Mouse (Mus musculus) ES-Bruce4 (cell line): ENCODE measurements around the gene Rab23. TPM values are rescaled to one million over a fixed set of nuclear protein-coding genes. Genes with fewer than 3 reads are reported as not detected.
A peak's percentile ranks its signal among the peaks of the same experiment; 100 is the strongest.

ENCODE experiments used
- H3K27ac ChIP-seq: 2 replicates; pipeline ENCODE4 v1.5.1; 2012; ENCODE audit warnings: low read length, inconsistent platforms; ENCODE audit not compliant: insufficient read depth
- H3K27me3 ChIP-seq: 2 replicates; pipeline ENCODE4 v1.6.1; 2012; ENCODE audit warnings: mild to moderate bottlenecking, low read length, inconsistent platforms; ENCODE audit not compliant: control insufficient read depth, poor library complexity, insufficient read depth, severe bottlenecking
- H3K36me3 ChIP-seq: 2 replicates; pipeline ENCODE4 v1.6.1; 2012; ENCODE audit warnings: inconsistent platforms, mild to moderate bottlenecking, low read length, moderate library complexity; ENCODE audit not compliant: control insufficient read depth, poor library complexity, insufficient read depth, severe bottlenecking
- H3K4me1 ChIP-seq: one replicate; pipeline ENCODE4 v1.8.1; 2011; ENCODE audit warnings: low read length; ENCODE audit not compliant: control insufficient read depth, insufficient read depth
- H3K4me3 ChIP-seq: 2 replicates; pipeline ENCODE4 v1.5.1; 2011; ENCODE audit warnings: low read depth, mild to moderate bottlenecking, low read length
- H3K9ac ChIP-seq: 2 replicates; pipeline ENCODE4 v1.6.1; 2012; ENCODE audit warnings: low read depth, mild to moderate bottlenecking, inconsistent platforms; ENCODE audit not compliant: poor library complexity, severe bottlenecking
- H3K9me3 ChIP-seq: replicated peaks from 2 replicates; pipeline ENCODE4 v1.6.1; 2012; ENCODE audit warnings: mild to moderate bottlenecking, low read length, inconsistent platforms; ENCODE audit not compliant: control insufficient read depth, poor library complexity, insufficient read depth, severe bottlenecking
- CTCF ChIP-seq: IDR thresholded peaks from one replicate; pipeline ENCODE4 v1.8.1; 2011; ENCODE audit warnings: low read depth, low read length
- EP300 ChIP-seq: IDR thresholded peaks from 2 replicates; pipeline ENCODE4 v1.6.1; 2011; ENCODE audit warnings: low read depth, low read length; ENCODE audit not compliant: insufficient read depth
- POLR2A ChIP-seq: IDR thresholded peaks from one replicate; pipeline ENCODE4 v1.8.1; 2011; ENCODE audit warnings: low read length; ENCODE audit not compliant: insufficient read depth
- polyA plus RNA-seq: library from polyadenylated mRNA; stranded (reverse); fragments of >200 nt; gene quantifications from 2 replicates; pipeline ENCODE4 v1.2.4, GENCODE M21; 2011; ENCODE audit warnings: low read depth; ENCODE audit not compliant: missing spikeins, insufficient read depth, insufficient read length

The Rab23 gene
- polyA plus RNA-seq, 1 experiment, result 43.6 TPM

- TF ChIP-seq CTCF (no peak), EP300 (no peak), POLR2A (no peak)
- Histone ChIP-seq H3K36me3 (peaks cover 10% of the 10 kb centered on the region), H3K9ac (no peak overlapping the region), H3K9me3 (no peaks in the 10 kb centered on the region), H3K27me3 (no peaks in the 10 kb centered on the region), H3K27ac (no peak overlapping the region), H3K4me1 (no peaks in the 10 kb centered on the region), H3K4me3 (no peak overlapping the region)
These were observed 2.1 kb upstream of the Rab23 start for GRCm38 (mm10) chr1:33717636-33718035.

DNA sequence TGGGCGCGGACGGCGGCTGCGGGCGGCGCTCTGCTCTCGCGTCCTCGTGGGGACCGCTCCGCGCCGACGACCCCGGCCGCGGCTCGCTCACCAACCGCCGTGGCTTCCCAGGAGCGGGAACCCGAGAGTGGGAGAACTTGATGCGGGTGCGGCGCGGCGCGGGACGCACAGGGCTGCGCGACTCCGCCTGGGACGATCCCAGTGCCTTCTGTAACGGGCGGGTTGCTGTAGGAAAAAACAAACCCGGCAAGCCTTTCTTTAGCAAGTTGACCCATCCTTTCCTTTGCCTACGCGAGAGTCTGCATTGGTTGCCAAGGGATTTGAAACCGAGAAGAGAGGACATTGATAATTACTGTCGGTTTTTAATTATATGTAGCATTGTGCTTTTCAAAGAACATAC is 544 bp downstream of the Rab23 start:
- TF ChIP-seq CTCF (no peak), POLR2A (no peak), EP300 (no peak)

DNA sequence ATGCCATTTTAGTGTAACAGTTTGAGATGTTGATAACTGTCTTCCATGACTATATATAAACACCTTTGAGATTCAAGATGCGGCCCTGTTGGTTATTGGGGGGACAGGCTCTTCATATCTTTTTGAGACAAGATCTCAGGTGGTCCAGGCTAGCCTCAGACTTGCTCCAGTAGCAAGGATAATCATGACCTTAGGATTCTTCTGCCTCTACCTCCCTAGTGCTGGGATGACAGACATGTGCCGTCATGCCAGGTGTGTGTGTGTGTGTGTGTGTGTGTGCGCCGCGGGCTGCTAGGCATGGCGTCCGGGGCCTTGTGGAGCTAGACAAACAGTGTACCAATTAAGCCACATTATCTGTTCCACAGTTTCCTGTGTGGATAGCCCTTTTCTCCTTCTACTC is 1.3 kb downstream of the Rab23 start:
- Histone ChIP-seq H3K4me3 (peak overlapping the region; percentile 62), H3K9ac (peak overlapping the region; percentile 91), H3K27me3 (no peaks in the 10 kb centered on the region), H3K4me1 (no peaks in the 10 kb centered on the region), H3K27ac (no peak overlapping the region), H3K9me3 (no peaks in the 10 kb centered on the region), H3K36me3 (peaks cover 38% of the 10 kb centered on the region)
- TF ChIP-seq POLR2A (no peak), CTCF (no peak), EP300 (no peak)

More for the DNA sequence above, 544 bp downstream of the Rab23 start:
- Histone ChIP-seq H3K9me3 (no peaks in the 10 kb centered on the region), H3K36me3 (peaks cover 31% of the 10 kb centered on the region), H3K4me1 (no peaks in the 10 kb centered on the region), H3K27ac (no peak overlapping the region), H3K9ac (peak overlapping the region; percentile 91), H3K4me3 (peak overlapping the region; percentile 94), H3K27me3 (no peaks in the 10 kb centered on the region)

DNA sequence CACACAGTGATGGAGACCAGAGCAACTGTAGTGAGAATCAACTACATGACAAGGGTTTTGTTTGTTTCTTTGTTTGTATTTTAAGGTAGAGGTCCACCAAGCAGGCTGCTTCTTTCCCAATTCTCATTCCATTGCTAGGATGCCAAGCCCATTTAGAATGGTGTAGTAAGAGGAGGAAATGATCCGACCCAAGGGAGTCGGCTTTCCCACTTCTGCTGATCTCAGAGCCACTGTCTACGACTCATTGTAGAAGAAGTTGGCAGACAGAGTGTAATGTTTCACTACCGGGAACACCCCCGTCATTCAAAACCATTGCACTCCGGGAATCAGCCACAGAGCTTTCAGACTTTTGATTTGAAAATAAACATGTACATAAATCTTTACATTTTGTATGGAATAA is 4.8 kb downstream of the Rab23 start:
- peaks cover 61% of the 10 kb centered on the region for H3K36me3 ChIP-seq
- H3K4me3 ChIP-seq, result no peak overlapping the region
- no peak overlapping the region for H3K9ac ChIP-seq
- no peak overlapping the region for H3K27ac ChIP-seq
- no peaks in the 10 kb centered on the region for H3K9me3 ChIP-seq
- H3K4me1 ChIP-seq, result no peaks in the 10 kb centered on the region
- H3K27me3 ChIP-seq, result no peaks in the 10 kb centered on the region
- TF ChIP-seq EP300 (no peak), POLR2A (no peak), CTCF (no peak)

DNA sequence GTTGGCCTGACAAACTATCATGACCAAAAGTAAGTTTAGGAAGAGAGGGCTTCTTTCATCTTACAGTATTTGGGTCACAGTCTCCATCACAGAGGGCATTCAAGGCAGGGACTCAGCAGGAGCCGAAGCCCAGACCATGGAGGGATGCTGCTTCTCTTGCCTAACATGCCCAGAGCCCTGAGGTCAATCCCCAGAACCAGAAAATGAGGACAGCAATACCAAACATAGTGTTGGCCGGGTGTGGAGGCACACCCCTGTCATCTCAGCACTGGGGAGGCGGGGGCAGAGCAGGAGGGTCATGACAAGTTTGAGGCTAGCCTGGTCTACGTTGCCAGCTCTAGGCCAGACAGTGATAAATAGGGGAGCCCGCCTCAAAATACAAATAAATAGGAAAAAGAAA is 5.4 kb downstream of the Rab23 start:
- Histone ChIP-seq H3K4me3 (no peak overlapping the region), H3K36me3 (peaks cover 65% of the 10 kb centered on the region), H3K4me1 (no peaks in the 10 kb centered on the region), H3K27ac (no peak overlapping the region), H3K9ac (no peak overlapping the region), H3K9me3 (no peaks in the 10 kb centered on the region), H3K27me3 (no peaks in the 10 kb centered on the region)
- no peak for TF ChIP-seq EP300
- no peak for TF ChIP-seq POLR2A
- no peak for TF ChIP-seq CTCF

- H3K9ac ChIP-seq, result no peak overlapping the region
- TF ChIP-seq POLR2A (no peak), CTCF (no peak), EP300 (no peak)
- no peaks in the 10 kb centered on the region for H3K27me3 ChIP-seq
- H3K4me1 ChIP-seq, result no peaks in the 10 kb centered on the region
- H3K4me3 ChIP-seq, result no peak overlapping the region
- H3K27ac ChIP-seq, result no peak overlapping the region
- peaks cover 29% of the 10 kb centered on the region for H3K36me3 ChIP-seq
- no peaks in the 10 kb centered on the region for H3K9me3 ChIP-seq
These were observed 13.4 kb downstream of the Rab23 start for GRCm38 (mm10) chr1:33733044-33733443.
